15 mouse cellular contexts compared by ENCODE assay signal in the genomic region with DNA sequence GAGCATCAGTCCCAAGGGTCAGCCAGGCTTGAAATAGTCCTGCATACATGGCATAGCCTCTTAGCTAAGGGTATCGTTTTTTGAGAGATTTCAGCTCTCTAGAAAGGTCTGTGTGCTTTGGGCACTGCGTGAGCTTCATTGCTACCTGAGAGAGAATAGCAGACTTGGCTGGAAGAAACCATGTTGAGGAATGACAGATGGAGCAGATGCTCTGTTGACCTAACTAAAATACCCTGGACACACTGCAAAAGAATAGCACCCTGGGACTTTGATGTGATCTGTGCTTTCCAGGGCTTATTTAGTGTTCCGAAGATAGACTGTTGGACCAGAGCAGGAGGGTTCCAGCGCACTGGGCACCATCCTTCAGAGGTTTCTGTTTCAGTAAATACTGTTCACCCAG. TPM values are rescaled to one million over a fixed set of nuclear protein-coding genes. Genes with fewer than 3 reads are reported as not detected.
A peak's percentile ranks its signal among the peaks of the same experiment; 100 is the strongest.
DNase-seq lines count a peak whose midpoint lies in the region; ATAC-seq lines count a peak whose summit lies in the region.
"Had no signal": no experiment of that assay in that cellular context is flagged by ENCODE, and none has a peak within 500 bp of the region (broad histone marks: within the 10 kb centered on the region; RNA-seq: fewer than 3 reads in every experiment).

No protein-coding gene starts in this region.

- DNase-seq in brain, adult 2 months (ENCODE audit: low read depth, low spot score), result peak; percentile 72
- DNase-seq in cerebellum, adult 11 months, result peak; percentile 3
- DNase-seq in cerebellum, adult 8-10 months, result peak; percentile 10
- peak; percentile 7 to 47 for DNase-seq in cerebellum, postnatal 14 days
- no peak for DNase-seq in urinary bladder, postnatal 25 days (ENCODE audit: low spot score)
- no peak for DNase-seq in frontal cortex, postnatal 14 days (ENCODE audit: low spot score in 2 of 2)
- DNase-seq: adrenal gland, adult 2 months; adrenal gland, postnatal 25 days; embryo, embryonic 11 days; gastrocnemius, postnatal 14 days; heart, adult 2 months; kidney, adult 18-20 months had no signal

- no peak for ATAC-seq in erythroblast, adult 5-6 weeks (replicated peaks; ENCODE audit: low FRiP score, poor library complexity, severe bottlenecking)
- ATAC-seq: forebrain, embryonic 16.5 days; hindbrain, postnatal 0 days had no signal

RNA-seq across cellular contexts. Expression of a gene that starts 29.1 kb away (rescaled TPM):
- total RNA-seq in erythroblast, adult 5-6 weeks (2015; ENCODE audit: low replicate concordance), result 2.1 and 15.0 TPM in 2 replicates
- total RNA-seq in erythroblast, adult 5-6 weeks (2017; ENCODE audit: low replicate concordance), result 2.0 and 4.2 TPM in 2 replicates

Comparison
In these comparisons a context has a peak if more than half of its experiments do, and no peak if none do; other contexts are left out.
1. DNase-seq: peak in brain, adult 2 months (single experiment), cerebellum, adult 11 months (single experiment), cerebellum, adult 8-10 months (single experiment) and cerebellum, postnatal 14 days (2 of 2); none in urinary bladder, postnatal 25 days (single experiment) and frontal cortex, postnatal 14 days (0 of 2).